Mouse (Mus musculus): ENCODE results near the gene Erfe. TPM values are rescaled to one million over a fixed set of nuclear protein-coding genes. Genes with fewer than 3 reads are reported as not detected.
A peak's percentile ranks its signal among the peaks of the same experiment; 100 is the strongest.

Gene Erfe
- total and polyA plus RNA-seq, 2 experiments from 2014 or later, result 0.11 to 0.31 TPM

DNA sequence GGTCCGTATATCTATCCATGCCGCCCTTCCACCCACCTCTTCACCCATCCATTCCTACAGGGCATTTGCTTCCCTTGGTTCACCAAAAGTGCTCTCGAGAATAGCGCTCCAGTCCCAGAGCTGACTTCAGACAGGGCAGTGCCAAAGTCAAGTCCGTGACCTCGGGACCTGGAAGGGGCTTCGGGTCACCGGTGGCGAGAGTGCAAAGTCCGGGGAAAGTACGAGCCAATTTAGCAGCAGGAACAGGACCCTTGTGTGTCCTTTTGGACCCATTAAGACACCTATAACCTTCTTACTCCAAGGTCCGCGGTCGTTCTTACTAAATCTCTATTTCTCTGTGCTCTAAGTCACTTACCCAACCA, 47.3 kb downstream of the Erfe start:
- Histone ChIP-seq H3K9ac (replicated peaks; ENCODE audit: low read length, poor library complexity, severe bottlenecking) (peak overlapping the region; percentile 81; the same call in 1 of the 2 replicates), H3K36me3 (ENCODE audit: insufficient read depth, low read length) (peaks cover 14% of the 10 kb centered on the region; the same call in 1 of the 2 replicates), H3K27me3 (ENCODE audit: insufficient read depth, low read length) (no peaks in the 10 kb centered on the region), H3K4me3 (ENCODE audit: low read depth, low read length) (peak overlapping the region; percentile 66), H3K27ac (ENCODE audit: low read depth, low read length) (peak overlapping the region; percentile 88), H3K9me3 (ENCODE audit: low read length) (no peaks in the 10 kb centered on the region), H3K4me1 (ENCODE audit: insufficient read depth, low read length) (peaks cover 9% of the 10 kb centered on the region), H3K4me2 (ENCODE audit: low read depth, low read length, poor library complexity, severe bottlenecking) (peak overlapping the region; percentile 97)
- 0% methylated on average over 14 of the region's 14 CpGs for WGBS
- DNase-seq (ENCODE audit: low spot score) (no peak), ATAC-seq (ENCODE audit: low FRiP score) (no peak)
- no peak for TF ChIP-seq CTCF (IDR thresholded peaks at IDR 0.05)

GRCm38 (mm10) chr1:91413898-91414594, 47.8 kb downstream of the Erfe start, which contains the start of gene Hes6:
Hes6 (minus strand) TSS chr1:91414038.
- ATAC-seq (ENCODE audit: low FRiP score) (peak; percentile 55), DNase-seq (ENCODE audit: low spot score) (peak; percentile 95)
- H3K4me3 ChIP-seq (ENCODE audit: low read depth, low read length), result peak within 1 kb of the TSS; percentile 66
- H3K27ac ChIP-seq (ENCODE audit: low read depth, low read length), result peak within 1 kb of the TSS; percentile 88
- no peaks in the 10 kb centered on the region for H3K27me3 ChIP-seq (ENCODE audit: insufficient read depth, low read length)
- H3K9ac ChIP-seq (replicated peaks; ENCODE audit: low read length, poor library complexity, severe bottlenecking), result peak within 1 kb of the TSS; percentile 81
- peak within 1 kb of the TSS; percentile 97 for H3K4me2 ChIP-seq (ENCODE audit: low read depth, low read length, poor library complexity, severe bottlenecking)
- under 1% methylated on average over 33 of the region's 39 CpGs for WGBS
- H3K4me1 ChIP-seq (ENCODE audit: insufficient read depth, low read length), result peaks cover 9% of the 10 kb centered on the region
- H3K36me3 ChIP-seq (ENCODE audit: insufficient read depth, low read length), result peaks cover 16% of the 10 kb centered on the region; the same call in 1 of the 2 replicates
- no peaks in the 10 kb centered on the region for H3K9me3 ChIP-seq (ENCODE audit: low read length)
- no peak for TF ChIP-seq CTCF (IDR thresholded peaks at IDR 0.05)

DNA sequence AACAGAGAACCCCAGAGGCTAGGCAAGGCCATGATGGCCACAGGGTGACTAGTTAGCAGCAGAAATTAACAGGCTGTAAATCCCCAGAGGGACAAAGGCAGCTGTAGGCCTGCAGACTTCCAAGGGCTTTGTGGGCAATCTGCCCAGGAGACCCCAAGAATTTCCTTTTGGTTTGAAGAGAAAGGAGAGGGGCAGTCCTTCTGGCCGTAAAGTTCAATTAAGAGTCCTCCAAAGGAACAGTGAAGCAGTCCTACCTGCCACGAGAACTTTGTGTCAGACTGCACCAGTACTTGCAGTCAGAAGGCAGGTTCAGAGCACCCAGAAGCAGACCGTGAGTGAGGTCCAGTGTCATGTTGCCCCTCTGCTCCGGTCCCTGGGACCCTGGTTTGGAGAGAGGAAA, 48.7 kb downstream of the Erfe start:
- 24% methylated on average over 4 of the region's 4 CpGs for WGBS
- Histone ChIP-seq H3K9ac (replicated peaks; ENCODE audit: low read length, poor library complexity, severe bottlenecking) (no peak overlapping the region), H3K36me3 (ENCODE audit: insufficient read depth, low read length) (peaks cover 22% of the 10 kb centered on the region; the same call in 1 of the 2 replicates), H3K27ac (ENCODE audit: low read depth, low read length) (peak overlapping the region; percentile 88; the same call in 1 of the 2 replicates), H3K9me3 (ENCODE audit: low read length) (no peaks in the 10 kb centered on the region), H3K4me1 (ENCODE audit: insufficient read depth, low read length) (peaks cover 9% of the 10 kb centered on the region), H3K4me2 (ENCODE audit: low read depth, low read length, poor library complexity, severe bottlenecking) (0 out of 2 replicates have a peak overlapping the region, but pooled peaks have one; percentile 97), H3K27me3 (ENCODE audit: insufficient read depth, low read length) (no peaks in the 10 kb centered on the region), H3K4me3 (ENCODE audit: low read depth, low read length) (no peak overlapping the region)
- ATAC-seq (ENCODE audit: low FRiP score) (no peak), DNase-seq (ENCODE audit: low spot score) (peak; percentile 46)
- no peak for TF ChIP-seq CTCF (IDR thresholded peaks at IDR 0.05)

DNA sequence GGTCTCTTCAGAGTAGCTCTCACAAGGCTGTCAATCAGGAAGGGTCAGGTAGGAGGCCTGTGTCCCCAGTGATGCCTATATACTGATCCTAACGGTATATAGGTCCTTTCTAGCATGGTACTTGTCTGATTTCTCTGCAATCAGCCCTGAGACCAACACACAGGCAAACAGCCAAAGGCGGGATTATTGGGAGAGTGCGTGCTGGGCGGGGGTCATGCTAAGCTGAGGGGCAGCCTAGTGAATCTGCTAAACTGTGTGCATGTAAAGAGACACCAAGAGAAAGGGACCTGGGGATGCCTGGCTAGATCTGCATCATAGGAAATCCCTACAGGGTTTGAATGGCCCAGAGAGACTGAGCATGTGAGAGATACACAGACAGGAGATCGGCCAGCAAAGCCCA, 49.1 kb downstream of the Erfe start:
- DNase-seq (ENCODE audit: low spot score), result peak; percentile 30
- H3K4me2 ChIP-seq (ENCODE audit: low read depth, low read length, poor library complexity, severe bottlenecking), result no peak overlapping the region
- no peak for TF ChIP-seq CTCF (IDR thresholded peaks at IDR 0.05)
- H3K4me3 ChIP-seq (ENCODE audit: low read depth, low read length), result no peak overlapping the region
- H3K27ac ChIP-seq (ENCODE audit: low read depth, low read length), result no peak overlapping the region
- no peaks in the 10 kb centered on the region for H3K27me3 ChIP-seq (ENCODE audit: insufficient read depth, low read length)
- H3K4me1 ChIP-seq (ENCODE audit: insufficient read depth, low read length), result peaks cover 9% of the 10 kb centered on the region
- ATAC-seq (ENCODE audit: low FRiP score), result no peak
- 27% methylated on average over 5 of the region's 5 CpGs for WGBS
- peaks cover 26% of the 10 kb centered on the region; the same call in 1 of the 2 replicates for H3K36me3 ChIP-seq (ENCODE audit: insufficient read depth, low read length)
- H3K9ac ChIP-seq (replicated peaks; ENCODE audit: low read length, poor library complexity, severe bottlenecking), result no peak overlapping the region
- no peaks in the 10 kb centered on the region for H3K9me3 ChIP-seq (ENCODE audit: low read length)

- no peak overlapping the region for H3K4me3 ChIP-seq (ENCODE audit: low read depth, low read length)
- no peak for DNase-seq (ENCODE audit: low spot score)
- 77% methylated on average over 1 of the region's 1 CpGs for WGBS
These were observed 51.8 kb downstream of the Erfe start for GRCm38 (mm10) chr1:91417991-91418390.

DNA sequence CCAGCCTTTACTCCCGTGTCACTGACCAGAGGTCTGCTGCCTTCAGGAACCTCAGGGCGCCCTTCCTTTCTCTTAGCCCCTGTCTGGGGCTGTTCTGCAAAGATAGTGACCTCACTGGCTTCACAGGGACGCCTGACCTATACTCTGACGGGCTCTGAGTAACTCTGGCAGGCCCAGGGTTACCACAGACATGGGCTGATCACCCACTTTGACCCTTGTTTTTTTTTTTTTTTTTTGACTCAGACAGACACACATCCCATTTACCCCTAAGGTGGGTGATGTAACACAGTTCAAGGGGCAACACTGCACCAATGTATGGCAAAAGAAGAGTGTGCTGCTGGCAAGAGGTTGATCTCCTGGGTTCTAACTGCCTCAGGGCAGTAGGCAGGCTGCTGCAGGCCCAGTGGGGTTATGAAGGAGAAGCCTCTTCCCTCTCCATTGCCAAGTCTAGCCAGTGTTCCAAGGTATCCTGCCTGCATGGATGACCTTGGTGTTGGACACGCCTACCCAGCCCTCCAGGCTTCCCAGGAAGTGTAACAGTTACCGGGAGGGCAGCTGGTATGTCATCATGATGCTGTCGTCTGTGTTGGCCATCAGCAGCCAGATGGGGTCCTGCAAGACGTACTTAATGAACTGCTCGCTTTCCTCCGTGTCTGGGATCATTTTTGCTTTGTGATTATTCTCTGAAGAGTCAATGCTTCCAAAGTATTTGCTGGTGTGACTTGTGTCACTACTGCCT, 53.8 kb downstream of the Erfe start:
- no peak overlapping the region for H3K9ac ChIP-seq (replicated peaks; ENCODE audit: low read length, poor library complexity, severe bottlenecking)
- ATAC-seq (ENCODE audit: low FRiP score), result no peak
- no peak for DNase-seq (ENCODE audit: low spot score)
- H3K9me3 ChIP-seq (ENCODE audit: low read length), result no peaks in the 10 kb centered on the region
- no peak overlapping the region for H3K4me2 ChIP-seq (ENCODE audit: low read depth, low read length, poor library complexity, severe bottlenecking)
- no peaks in the 10 kb centered on the region for H3K27me3 ChIP-seq (ENCODE audit: insufficient read depth, low read length)
- H3K4me1 ChIP-seq (ENCODE audit: insufficient read depth, low read length), result no peaks in the 10 kb centered on the region
- no peak overlapping the region for H3K4me3 ChIP-seq (ENCODE audit: low read depth, low read length)
- H3K36me3 ChIP-seq (ENCODE audit: insufficient read depth, low read length), result peaks cover 50% of the 10 kb centered on the region; the same call in 1 of the 2 replicates
- no peak overlapping the region for H3K27ac ChIP-seq (ENCODE audit: low read depth, low read length)
- TF ChIP-seq CTCF (IDR thresholded peaks at IDR 0.05), result no peak
- WGBS, result 74% methylated on average over 10 of the region's 10 CpGs

More at GRCm38 (mm10) chr1:91417991-91418390, 51.8 kb downstream of the Erfe start:
- no peak for ATAC-seq (ENCODE audit: low FRiP score)
- Histone ChIP-seq H3K4me2 (ENCODE audit: low read depth, low read length, poor library complexity, severe bottlenecking) (no peak overlapping the region), H3K4me1 (ENCODE audit: insufficient read depth, low read length) (no peaks in the 10 kb centered on the region), H3K27ac (ENCODE audit: low read depth, low read length) (no peak overlapping the region), H3K27me3 (ENCODE audit: insufficient read depth, low read length) (no peaks in the 10 kb centered on the region), H3K9ac (replicated peaks; ENCODE audit: low read length, poor library complexity, severe bottlenecking) (no peak overlapping the region), H3K9me3 (ENCODE audit: low read length) (no peaks in the 10 kb centered on the region), H3K36me3 (ENCODE audit: insufficient read depth, low read length) (peaks cover 40% of the 10 kb centered on the region; the same call in 1 of the 2 replicates)
- TF ChIP-seq CTCF (IDR thresholded peaks at IDR 0.05), result no peak

All from midbrain, postnatal 0 days (tissue).